Mouse (Mus musculus) kidney, adult 10 weeks (tissue): ENCODE data around the gene Mns1. TPM values are rescaled to one million over a fixed set of nuclear protein-coding genes. Genes with fewer than 3 reads are reported as not detected.

Source experiments
- polyA plus RNA-seq: library from polyadenylated mRNA; stranded (reverse); fragments of 350-450 nt; fragmentation: Illumina TruSeq; extraction: RNeasy Lipid Tissue Mini Kit (QIAGEN cat#74804); gene quantifications from one replicate; pipeline ENCODE4 v1.2.3, GENCODE M21; 2014; ENCODE audit warnings: low read depth, low replicate concordance

Mns1 gene
- 0.24 TPM for polyA plus RNA-seq

GRCm38 (mm10) chr9:72437822-72438701, at the start of gene Mns1:
Mns1 (plus strand) TSS chr9:72438011.

GRCm38 (mm10) chr9:72492194-72492565, 54.4 kb downstream of the Mns1 start, which contains the start of gene Tex9:
Tex9 (minus strand) TSS chr9:72492212.

Other genes starting within 250 kb of the Mns1 start
- gene Zfp280d, start 163.2 kb upstream of the Mns1 start, polyA plus RNA-seq, result 55.8 TPM
- gene Tex9, start 54.2 kb downstream of the Mns1 start, polyA plus RNA-seq, result 17.6 TPM
- gene Rfx7, start 94.2 kb downstream of the Mns1 start, polyA plus RNA-seq, result 30.0 TPM
- 294 TPM for gene Nedd4, start 224.3 kb downstream of the Mns1 start, polyA plus RNA-seq